Mouse (Mus musculus) lung, embryonic 14.5 days (tissue): Measurements from ENCODE around the gene Tbk1. TPM values are rescaled to one million over a fixed set of nuclear protein-coding genes. Genes with fewer than 3 reads are reported as not detected.

Experiments used
- ATAC-seq: fragments of 200-750 bp; cut with Nextera tagmentation; 2 replicates; pipeline ENCODE4 v1.8.0; 2017; ENCODE audit warnings: mild to moderate bottlenecking, moderate TSS enrichment, moderate library complexity; ENCODE audit not compliant: insufficient read depth
- DNase-seq: peaks from one replicate; pipeline ENCODE4 v3.0.0-alpha.2; 2015
- H3K27ac ChIP-seq: fragments of 300-500 bp; sonication (generic); 2 replicates; pipeline ENCODE4 v1.5.1; 2014; ENCODE audit warnings: low read depth, mild to moderate bottlenecking, moderate library complexity
- H3K27me3 ChIP-seq: fragments of 300-500 bp; sonication (generic); 2 replicates; pipeline ENCODE4 v1.6.1; 2014; ENCODE audit warnings: low read length, control low read depth; ENCODE audit not compliant: insufficient read depth
- H3K36me3 ChIP-seq: fragments of 300-500 bp; sonication (generic); 2 replicates; pipeline ENCODE4 v1.6.1; 2014; ENCODE audit warnings: control low read depth; ENCODE audit not compliant: insufficient read depth
- H3K4me1 ChIP-seq: fragments of 300-500 bp; sonication (generic); 2 replicates; pipeline ENCODE4 v1.6.1; 2014; ENCODE audit warnings: antibody characterized with exemption, control low read depth; ENCODE audit not compliant: insufficient read depth
- H3K4me2 ChIP-seq: fragments of 300-500 bp; sonication (generic); 2 replicates; pipeline ENCODE4 v1.6.1; 2014; ENCODE audit warnings: mild to moderate bottlenecking
- H3K4me3 ChIP-seq: fragments of 300-500 bp; sonication (generic); 2 replicates; pipeline ENCODE4 v1.5.1; 2014; ENCODE audit warnings: low read depth, low read length
- H3K9ac ChIP-seq: fragments of 300-500 bp; sonication (generic); 2 replicates; pipeline ENCODE4 v1.6.1; 2014
- H3K9me3 ChIP-seq: fragments of 300-500 bp; sonication (generic); 2 replicates; pipeline ENCODE4 v1.6.1; 2016; ENCODE audit warnings: low read depth, low read length, control low read depth
- CTCF ChIP-seq: IDR thresholded peaks from 2 replicates; pipeline ENCODE4 v1.5.1; 2016; ENCODE audit warnings: antibody characterized with exemption, low read depth
- WGBS: fragments of 180-500 bp; shearing (Covaris S2); extraction: QIAGEN DNeasy Blood & Tissue Kit; methylation state at CpG from one replicate; pipeline ENCODE4 v1.1.7; 2014; 5-methylcytosine and 5-hydroxymethylcytosine counted together
- polyA plus RNA-seq: library from polyadenylated mRNA; unstranded; fragments of >200 nt; fragmentation: Nextera tagmentation; extraction: Ambion mirVana; gene quantifications from 2 replicates; pipeline ENCODE4 v1.2.1, GENCODE M21; 2014

Tbk1 gene
- polyA plus RNA-seq, 1 experiment from 2014 or later: 38.1 TPM

GRCm38 (mm10) chr10:121528470-121528869 lies 58.1 kb downstream of the Tbk1 start:
- WGBS: 44% methylated on average over 3 of the region's 3 CpGs
- Histone ChIP-seq H3K4me1 (no peaks in the 10 kb centered on the region), H3K4me3 (no peak overlapping the region), H3K36me3 (no peaks in the 10 kb centered on the region), H3K9me3 (no peaks in the 10 kb centered on the region), H3K4me2 (no peak overlapping the region), H3K27ac (no peak overlapping the region), H3K9ac (no peak overlapping the region), H3K27me3 (no peaks in the 10 kb centered on the region)
- ATAC-seq: no peak
- no peak for DNase-seq
- no peak for TF ChIP-seq CTCF

GRCm38 (mm10) chr10:121527114-121527513 lies 59.5 kb downstream of the Tbk1 start:
- Histone ChIP-seq H3K9me3 (no peaks in the 10 kb centered on the region), H3K27ac (no peak overlapping the region), H3K4me2 (no peak overlapping the region), H3K4me3 (no peak overlapping the region), H3K27me3 (no peaks in the 10 kb centered on the region), H3K4me1 (no peaks in the 10 kb centered on the region), H3K9ac (no peak overlapping the region), H3K36me3 (no peaks in the 10 kb centered on the region)
- DNase-seq (no peak), ATAC-seq (no peak)
- TF ChIP-seq CTCF: no peak
- WGBS: 87% methylated on average over 6 of the region's 6 CpGs

- Histone ChIP-seq H3K4me2 (peak overlapping the region; percentile 23; the same call in 1 of the 2 replicates), H3K4me1 (no peaks in the 10 kb centered on the region), H3K27ac (peak overlapping the region; percentile 54; the same call in 1 of the 2 replicates), H3K27me3 (no peaks in the 10 kb centered on the region), H3K9me3 (no peaks in the 10 kb centered on the region), H3K36me3 (no peaks in the 10 kb centered on the region), H3K9ac (no peak overlapping the region), H3K4me3 (no peak overlapping the region)
- ATAC-seq (peak; percentile 43; the same call in 1 of the 2 replicates), DNase-seq (peak; percentile 42)
- WGBS: 19% methylated on average over 12 of the region's 12 CpGs
- no peak for TF ChIP-seq CTCF
These were observed 65.5 kb downstream of the Tbk1 start for GRCm38 (mm10) chr10:121520923-121521585.

- ATAC-seq: no peak
- Histone ChIP-seq H3K27ac (no peak overlapping the region), H3K9ac (no peak overlapping the region), H3K4me1 (no peaks in the 10 kb centered on the region), H3K27me3 (no peaks in the 10 kb centered on the region), H3K9me3 (no peaks in the 10 kb centered on the region), H3K4me3 (no peak overlapping the region), H3K4me2 (no peak overlapping the region), H3K36me3 (no peaks in the 10 kb centered on the region)
- DNase-seq: no peak
- TF ChIP-seq CTCF: no peak
- 56% methylated on average over 2 of the region's 2 CpGs for WGBS
These were observed 66.9 kb downstream of the Tbk1 start for GRCm38 (mm10) chr10:121519710-121520109.

- Histone ChIP-seq H3K9me3 (no peaks in the 10 kb centered on the region), H3K4me1 (no peaks in the 10 kb centered on the region), H3K27ac (no peak overlapping the region), H3K4me3 (no peak overlapping the region), H3K27me3 (no peaks in the 10 kb centered on the region), H3K36me3 (no peaks in the 10 kb centered on the region), H3K4me2 (peak overlapping the region; percentile 7; the same call in 1 of the 2 replicates), H3K9ac (no peak overlapping the region)
- peak; percentile 93 for TF ChIP-seq CTCF
- ATAC-seq (peak; percentile 45; the same call in 1 of the 2 replicates), DNase-seq (peak; percentile 97)
- 26% methylated on average over 18 of the region's 18 CpGs for WGBS
These were observed 70.5 kb downstream of the Tbk1 start for GRCm38 (mm10) chr10:121516008-121516600.

GRCm38 (mm10) chr10:121509751-121510643 lies 76.6 kb downstream of the Tbk1 start:
- Histone ChIP-seq H3K4me1 (peaks cover 20% of the 10 kb centered on the region), H3K9ac (0 out of 2 replicates have a peak overlapping the region, but pooled peaks have one; percentile 4), H3K4me2 (peak overlapping the region; percentile 29; the same call in 1 of the 2 replicates), H3K9me3 (no peaks in the 10 kb centered on the region), H3K27ac (no peak overlapping the region), H3K36me3 (no peaks in the 10 kb centered on the region), H3K27me3 (no peaks in the 10 kb centered on the region), H3K4me3 (no peak overlapping the region)
- peak; percentile 37 for DNase-seq
- 16% methylated on average over 24 of the region's 24 CpGs for WGBS
- ATAC-seq: peak; percentile 21
- TF ChIP-seq CTCF: no peak
